Mouse (Mus musculus) midbrain, postnatal 0 days (tissue): Measurements from ENCODE around the gene Nrg3. TPM values are rescaled to one million over a fixed set of nuclear protein-coding genes. Genes with fewer than 3 reads are reported as not detected.

ENCODE experiments used
- ATAC-seq: fragments of 200-750 bp; cut with Nextera tagmentation; 2 replicates; pipeline ENCODE4 v1.8.0; 2017; ENCODE audit warnings: moderate number of reproducible peaks, mild to moderate bottlenecking, moderate TSS enrichment, moderate library complexity; ENCODE audit not compliant: low FRiP score
- DNase-seq: peaks from one replicate; pipeline ENCODE4 v3.0.0-alpha.2; 2015; ENCODE audit warnings: low spot score
- H3K27ac ChIP-seq: fragments of 300-500 bp; sonication (generic); 2 replicates; pipeline ENCODE4 v1.5.1; 2014; ENCODE audit warnings: low read depth, mild to moderate bottlenecking, low read length, mixed read lengths
- H3K27me3 ChIP-seq: fragments of 300-500 bp; sonication (generic); 2 replicates; pipeline ENCODE4 v1.6.1; 2014; ENCODE audit warnings: low read length, control low read depth, mixed read lengths; ENCODE audit not compliant: insufficient read depth
- H3K36me3 ChIP-seq: fragments of 300-500 bp; sonication (generic); 2 replicates; pipeline ENCODE4 v1.6.1; 2014; ENCODE audit warnings: low read length, control low read depth, mixed read lengths; ENCODE audit not compliant: insufficient read depth
- H3K4me1 ChIP-seq: fragments of 300-500 bp; sonication (generic); 2 replicates; pipeline ENCODE4 v1.6.1; 2014; ENCODE audit warnings: mild to moderate bottlenecking, control low read depth, antibody characterized with exemption, low read length, mixed read lengths; ENCODE audit not compliant: insufficient read depth
- H3K4me2 ChIP-seq: fragments of 300-500 bp; sonication (generic); 2 replicates; pipeline ENCODE4 v1.6.1; 2014; ENCODE audit warnings: low read depth, mild to moderate bottlenecking, low read length, mixed read lengths; ENCODE audit not compliant: poor library complexity, severe bottlenecking
- H3K4me3 ChIP-seq: fragments of 300-500 bp; sonication (generic); 2 replicates; pipeline ENCODE4 v1.5.1; 2014; ENCODE audit warnings: low read depth, mild to moderate bottlenecking, low read length, moderate library complexity
- H3K9ac ChIP-seq: fragments of 300-500 bp; sonication (generic); replicated peaks from 2 replicates; pipeline ENCODE4 v1.6.1; 2014; ENCODE audit warnings: mild to moderate bottlenecking, low read length, moderate library complexity, mixed read lengths; ENCODE audit not compliant: poor library complexity, severe bottlenecking
- H3K9me3 ChIP-seq: fragments of 300-500 bp; sonication (generic); 2 replicates; pipeline ENCODE4 v1.6.1; 2016; ENCODE audit warnings: low read length, control low read depth
- CTCF ChIP-seq: IDR thresholded peaks from 2 replicates; pipeline ENCODE4 v1.5.1; 2016; ENCODE audit warnings: antibody characterized with exemption, mild to moderate bottlenecking
- WGBS: fragments of 180-500 bp; shearing (Covaris S2); extraction: QIAGEN DNeasy Blood & Tissue Kit; methylation state at CpG from one replicate; pipeline ENCODE4 v1.1.7; 2014; 5-methylcytosine and 5-hydroxymethylcytosine counted together
- polyA plus RNA-seq: library from polyadenylated mRNA; unstranded; fragments of >200 nt; fragmentation: Nextera tagmentation; extraction: Ambion mirVana; gene quantifications from 2 replicates; pipeline ENCODE4 v1.2.1, GENCODE M21; 2015
- total RNA-seq: library from RNA; depleted of rRNA; stranded (reverse); fragments of >200 nt; gene quantifications from 2 replicates; pipeline ENCODE4 v1.2.3, GENCODE M21; 2014

The Nrg3 gene
- total and polyA plus RNA-seq, 2 experiments from 2014 or later = 11.0 to 41.8 TPM

DNA sequence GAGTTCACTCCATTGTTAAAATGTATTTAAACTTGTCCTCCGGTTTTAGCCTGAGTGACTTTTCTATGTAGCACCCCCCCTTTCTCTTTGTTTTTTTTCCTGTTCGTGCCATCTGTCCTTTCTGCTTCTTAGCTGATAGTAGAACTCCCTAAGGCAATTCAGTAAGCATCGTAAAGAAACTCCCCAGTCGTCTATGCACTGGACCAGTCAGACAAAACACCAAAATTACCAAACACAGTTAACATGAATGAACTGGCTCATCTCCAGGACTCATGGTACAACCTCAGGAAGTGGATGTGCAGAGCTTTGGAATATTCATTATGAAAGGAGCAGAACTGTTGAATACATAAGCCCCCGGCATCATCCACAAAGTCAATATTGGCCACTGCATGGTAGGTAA, 429.5 kb downstream of the Nrg3 start:
- DNase-seq = peak; percentile 26
- no peak for ATAC-seq

GRCm38 (mm10) chr14:39039046-39039445, 433.8 kb downstream of the Nrg3 start:
- no peak for TF ChIP-seq CTCF
- Histone ChIP-seq H3K27ac (no peak overlapping the region), H3K27me3 (no peaks in the 10 kb centered on the region), H3K36me3 (no peaks in the 10 kb centered on the region), H3K4me2 (no peak overlapping the region), H3K4me1 (no peaks in the 10 kb centered on the region; the same call in 1 of the 2 replicates), H3K4me3 (no peak overlapping the region), H3K9me3 (no peaks in the 10 kb centered on the region), H3K9ac (no peak overlapping the region)
- ATAC-seq (no peak), DNase-seq (no peak)
- WGBS = 70% methylated on average over 1 of the region's 1 CpGs

More for the DNA sequence above, 429.5 kb downstream of the Nrg3 start:
- H3K9me3 ChIP-seq = no peaks in the 10 kb centered on the region
- H3K4me3 ChIP-seq = no peak overlapping the region
- no peak overlapping the region for H3K9ac ChIP-seq
- no peaks in the 10 kb centered on the region; the same call in 1 of the 2 replicates for H3K4me1 ChIP-seq
- 53% methylated on average over 5 of the region's 5 CpGs for WGBS
- no peak overlapping the region for H3K4me2 ChIP-seq
- H3K27ac ChIP-seq = no peak overlapping the region
- no peak for TF ChIP-seq CTCF
- no peaks in the 10 kb centered on the region for H3K27me3 ChIP-seq
- H3K36me3 ChIP-seq = no peaks in the 10 kb centered on the region

- WGBS = 91% methylated on average over 3 of the region's 3 CpGs
- Histone ChIP-seq H3K9me3 (no peaks in the 10 kb centered on the region), H3K4me2 (no peak overlapping the region), H3K27me3 (no peaks in the 10 kb centered on the region), H3K36me3 (no peaks in the 10 kb centered on the region), H3K4me1 (no peaks in the 10 kb centered on the region), H3K27ac (no peak overlapping the region), H3K9ac (no peak overlapping the region), H3K4me3 (no peak overlapping the region)
- no peak for TF ChIP-seq CTCF
- DNase-seq = no peak
- ATAC-seq = no peak
Measured at GRCm38 (mm10) chr14:39034482-39034881, 438.4 kb downstream of the Nrg3 start.

DNA sequence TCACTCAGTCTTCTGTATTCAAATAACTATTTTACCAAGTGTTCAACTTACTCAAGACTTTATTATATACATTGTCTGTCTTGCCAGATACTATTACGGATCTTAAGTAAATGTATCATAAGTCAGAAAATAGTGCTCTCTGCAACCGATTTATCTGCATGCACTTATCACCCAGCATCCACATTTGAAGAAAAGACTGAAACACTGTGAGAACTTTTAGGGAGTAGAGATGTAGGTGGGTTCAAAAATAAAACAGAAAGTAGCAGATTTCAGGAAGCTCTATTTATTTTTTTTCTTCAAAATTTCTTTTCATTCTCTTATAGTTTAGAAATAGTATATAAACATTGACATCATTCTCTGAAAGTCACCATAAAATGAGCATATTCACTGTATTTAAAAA, 449.8 kb downstream of the Nrg3 start:
- Histone ChIP-seq H3K36me3 (no peaks in the 10 kb centered on the region), H3K4me1 (no peaks in the 10 kb centered on the region), H3K9ac (no peak overlapping the region), H3K9me3 (no peaks in the 10 kb centered on the region), H3K27me3 (no peaks in the 10 kb centered on the region), H3K4me2 (no peak overlapping the region), H3K4me3 (no peak overlapping the region), H3K27ac (no peak overlapping the region)
- TF ChIP-seq CTCF = no peak
- no peak for DNase-seq
- WGBS = 94% methylated on average over 2 of the region's 2 CpGs
- ATAC-seq = no peak

GRCm38 (mm10) chr14:39014126-39014525, 458.8 kb downstream of the Nrg3 start:
- Histone ChIP-seq H3K9me3 (no peaks in the 10 kb centered on the region), H3K4me1 (no peaks in the 10 kb centered on the region), H3K4me3 (no peak overlapping the region), H3K9ac (no peak overlapping the region), H3K27me3 (no peaks in the 10 kb centered on the region), H3K4me2 (no peak overlapping the region), H3K27ac (no peak overlapping the region), H3K36me3 (no peaks in the 10 kb centered on the region)
- ATAC-seq = no peak
- no peak for TF ChIP-seq CTCF
- peak; percentile 2 for DNase-seq

GRCm38 (mm10) chr14:38997843-38998242, 475.0 kb downstream of the Nrg3 start:
- TF ChIP-seq CTCF = no peak
- no peak overlapping the region for H3K9ac ChIP-seq

More at GRCm38 (mm10) chr14:38997843-38998242, 475.0 kb downstream of the Nrg3 start:
- Histone ChIP-seq H3K36me3 (no peaks in the 10 kb centered on the region), H3K9me3 (no peaks in the 10 kb centered on the region), H3K27ac (no peak overlapping the region), H3K4me1 (0 out of 2 replicates have a peak, but pooled peaks cover 3% of the 10 kb centered on the region), H3K4me2 (no peak overlapping the region), H3K27me3 (no peaks in the 10 kb centered on the region), H3K4me3 (no peak overlapping the region)
- DNase-seq (no peak), ATAC-seq (no peak)
- WGBS = 58% methylated on average over 3 of the region's 3 CpGs
